Mouse (Mus musculus): ENCODE results near the gene Galk1.

Galk1 gene

DNA sequence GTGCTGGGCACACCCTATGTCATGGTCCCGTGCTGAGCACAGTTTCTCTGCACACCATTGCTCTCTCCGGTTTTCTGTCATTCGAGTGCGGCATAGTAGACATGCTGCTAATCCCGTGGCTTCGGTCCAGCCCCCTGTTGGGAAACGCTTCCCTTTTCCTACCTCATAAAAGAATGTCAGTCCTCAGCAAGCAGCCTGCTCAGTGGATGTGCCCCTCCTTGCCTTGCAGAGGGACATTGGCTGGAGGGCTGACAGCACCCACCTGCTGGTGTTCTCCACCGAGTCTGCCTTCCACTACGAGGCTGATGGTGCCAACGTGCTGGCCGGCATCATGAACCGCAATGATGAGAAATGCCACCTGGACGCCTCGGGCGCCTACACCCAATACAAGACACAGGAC, 30.0 kb downstream of the Galk1 start:
- DNase-seq (ENCODE audit: low spot score), result no peak

DNA sequence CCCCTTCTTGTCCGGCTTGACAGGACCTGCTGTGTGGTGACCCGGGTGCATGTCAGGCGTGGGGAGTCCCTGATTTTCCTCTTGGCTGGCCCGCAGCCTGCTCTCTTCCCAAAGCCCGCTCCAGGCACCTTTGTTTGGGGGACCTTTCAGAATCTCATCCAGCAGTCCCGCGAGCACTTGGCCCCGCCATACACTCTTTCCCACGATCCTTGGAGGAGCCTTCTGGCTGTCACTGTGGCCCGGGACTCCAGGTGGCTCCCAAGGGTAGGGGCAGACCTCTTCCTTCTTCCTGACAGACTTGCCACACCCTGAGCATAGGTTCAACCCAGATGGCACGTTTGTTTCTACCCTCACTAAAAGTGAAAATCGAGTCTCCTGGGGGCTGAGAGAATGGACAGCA, 37.0 kb downstream of the Galk1 start:
- no peak for DNase-seq (ENCODE audit: low spot score)

DNA sequence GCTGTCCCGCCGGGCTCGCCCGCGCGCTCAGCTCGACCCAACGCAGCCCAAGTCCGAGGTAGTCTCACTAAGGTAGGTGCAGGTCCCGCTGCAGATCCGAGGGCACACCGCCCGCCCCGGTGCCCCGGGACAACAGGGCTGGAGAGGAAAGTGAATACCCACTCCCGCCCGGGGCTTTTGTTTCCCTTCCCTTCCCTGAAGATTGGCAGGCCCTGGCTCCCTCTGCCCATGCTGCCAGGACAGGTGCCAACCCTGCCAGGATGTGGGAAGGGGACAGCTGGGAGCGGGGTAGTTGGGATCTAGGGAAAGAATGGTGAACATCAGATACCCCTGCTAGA, 37.5 kb downstream of the Galk1 start:
- no peak for DNase-seq (ENCODE audit: low spot score)

DNA sequence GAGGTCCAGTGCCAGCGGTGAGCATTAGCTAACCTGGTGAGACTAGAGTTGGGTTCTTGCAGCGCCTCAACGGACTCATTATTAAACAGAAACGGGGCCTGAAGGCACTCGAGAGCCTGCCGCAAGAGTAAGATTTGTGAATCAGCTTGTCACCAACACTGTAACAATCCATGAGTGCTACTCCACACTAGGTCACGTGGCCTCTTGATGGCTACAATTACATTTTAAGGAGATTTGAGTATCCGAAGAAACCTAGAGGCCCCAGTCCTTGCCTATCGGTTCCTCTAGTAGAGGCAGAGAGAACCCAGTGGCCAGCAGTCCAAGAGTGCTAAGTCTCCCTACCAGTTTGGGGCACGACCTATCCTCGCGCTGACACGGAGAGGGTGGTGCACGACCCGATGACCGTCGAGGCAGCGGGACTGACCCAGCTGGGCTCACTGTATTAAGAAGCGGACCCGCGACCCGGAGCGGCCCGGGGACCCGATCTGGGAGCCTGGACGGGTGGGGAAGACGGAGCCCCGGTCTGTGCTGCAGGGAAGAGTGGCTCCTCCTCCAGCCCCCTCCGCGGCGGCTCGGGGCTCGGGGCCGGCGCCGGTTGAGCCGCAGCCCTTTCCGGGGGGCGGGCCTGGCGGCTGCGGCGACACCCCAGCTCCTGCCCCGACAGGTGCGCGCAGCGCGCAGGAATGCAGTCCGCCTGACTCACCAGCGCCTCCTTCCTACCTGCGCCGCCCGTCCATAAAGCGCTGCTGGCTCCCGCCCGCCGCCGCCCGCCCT, 38.0 kb downstream of the Galk1 start, which contains the start of gene Itgb4:
Gene Itgb4, plus strand, starts transcription at position 401 of the 774 bp plus-strand sequence.
- DNase-seq (ENCODE audit: low spot score), result peak; percentile 38

DNA sequence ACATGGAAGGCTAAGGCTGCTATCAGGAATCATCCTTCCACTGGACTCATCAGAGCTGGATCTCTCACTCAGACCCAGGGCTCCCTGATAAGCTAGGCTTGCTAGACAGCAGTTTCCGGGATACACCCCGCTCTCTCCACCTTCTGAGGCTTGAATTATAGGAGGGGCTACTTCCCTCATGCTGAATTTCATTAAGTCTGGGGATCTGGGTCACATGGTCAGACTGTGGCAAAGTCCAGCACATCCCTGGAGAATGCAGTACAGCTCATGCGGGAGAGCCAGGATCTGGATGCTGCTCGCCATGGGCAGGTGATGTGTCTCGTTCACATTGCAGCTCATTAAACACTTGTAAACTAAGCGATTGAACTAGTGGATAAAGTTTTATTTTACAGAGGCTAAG, 41.5 kb downstream of the Galk1 start:
- DNase-seq (ENCODE audit: low spot score), result no peak

DNA sequence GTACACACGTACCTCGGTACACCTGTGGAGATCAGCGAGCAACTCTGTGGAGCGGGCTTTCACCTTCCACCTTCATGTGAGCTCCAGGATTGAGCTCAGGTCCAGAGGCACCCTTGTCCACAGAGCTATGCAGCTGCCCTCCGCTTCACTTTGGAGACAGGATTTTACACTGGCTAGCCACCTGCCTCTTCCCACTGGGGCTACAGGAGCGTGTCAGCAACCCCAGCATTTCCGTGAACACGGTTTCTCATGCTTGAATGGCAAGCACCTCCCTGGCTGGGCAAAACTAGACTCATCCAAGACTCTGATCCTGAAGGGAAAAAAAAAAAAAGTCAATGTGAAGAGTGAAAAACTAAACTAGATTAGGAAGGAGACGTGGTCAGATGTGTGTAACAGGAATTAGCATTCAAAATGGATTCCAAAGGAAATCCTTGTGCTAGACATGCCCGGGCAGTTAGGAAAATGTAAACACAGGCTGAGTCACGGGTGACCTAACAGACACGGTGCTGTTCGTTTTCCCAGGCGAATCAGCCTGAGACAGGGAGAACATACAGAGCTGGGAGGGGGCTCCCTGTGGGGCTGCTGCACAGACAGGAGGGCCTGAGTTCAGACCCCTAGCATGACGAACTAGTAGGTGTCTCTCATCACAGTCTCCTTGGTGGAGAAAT, 42.4 kb downstream of the Galk1 start:
- no peak for DNase-seq (ENCODE audit: low spot score)

DNA sequence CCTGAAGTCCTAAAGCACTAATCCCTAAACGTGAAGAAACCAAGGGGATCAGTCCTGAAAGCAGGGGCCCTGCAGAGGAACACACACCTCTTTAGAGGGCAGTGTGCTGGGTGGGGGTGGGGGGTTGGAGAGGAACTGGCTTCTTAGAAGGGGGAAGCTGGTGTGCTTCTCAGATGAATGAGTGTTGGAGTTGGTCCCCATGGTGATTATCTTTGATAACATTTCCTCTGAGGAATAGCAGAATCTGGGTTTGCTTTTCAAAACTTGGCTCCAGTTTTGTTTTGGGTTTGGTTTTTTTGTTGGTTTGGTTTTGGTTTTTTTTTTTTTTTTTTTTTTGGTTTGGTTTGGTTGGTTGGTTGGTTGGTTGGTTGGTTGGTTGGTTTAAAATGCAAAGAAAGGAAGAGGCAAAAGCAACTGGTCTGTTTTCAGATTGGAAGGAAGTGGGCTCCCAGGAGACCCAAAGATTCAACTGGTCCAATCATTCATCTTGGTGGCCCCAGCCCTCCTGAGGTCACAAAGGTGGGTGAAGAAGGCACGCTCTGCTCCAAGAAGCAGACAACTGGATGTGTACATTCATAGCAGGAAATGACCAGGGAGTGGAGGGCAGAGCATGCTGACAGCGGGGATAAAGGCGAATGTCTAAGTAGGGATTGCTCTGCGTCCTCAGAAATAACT, 43.7 kb downstream of the Galk1 start:
- DNase-seq (ENCODE audit: low spot score), result no peak

DNA sequence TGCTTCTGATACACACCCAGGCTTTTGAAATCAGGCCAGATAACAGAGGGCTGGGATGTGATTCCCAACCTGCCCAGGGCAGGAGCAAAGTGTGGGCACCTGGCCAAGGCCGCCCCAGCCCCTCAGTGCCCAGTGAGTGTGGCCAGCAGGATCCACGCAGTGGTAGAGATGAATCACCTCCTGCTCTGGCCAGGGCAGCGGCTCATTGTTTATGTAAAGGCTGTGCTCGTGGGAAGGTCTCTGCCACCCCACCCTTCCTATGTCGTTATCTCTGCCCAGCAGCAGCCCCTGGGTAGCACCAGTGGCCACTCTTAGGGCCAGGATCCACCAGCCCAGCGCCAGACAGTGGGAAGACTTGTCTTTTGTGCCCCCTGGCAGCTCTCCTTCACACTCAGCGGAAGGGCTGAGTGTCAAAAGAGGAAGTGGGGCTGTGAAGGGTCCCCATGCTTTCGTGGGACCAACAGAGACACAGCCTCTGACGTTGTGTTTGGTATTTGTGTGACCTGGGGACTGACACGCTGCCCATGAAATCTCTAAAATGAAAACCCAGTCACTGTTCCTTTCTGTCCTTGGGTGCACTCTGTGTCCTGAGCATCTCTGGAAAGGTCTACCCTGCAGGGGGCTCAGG, 47.4 kb downstream of the Galk1 start:
- peak; percentile 49 for DNase-seq (ENCODE audit: low spot score)

DNA sequence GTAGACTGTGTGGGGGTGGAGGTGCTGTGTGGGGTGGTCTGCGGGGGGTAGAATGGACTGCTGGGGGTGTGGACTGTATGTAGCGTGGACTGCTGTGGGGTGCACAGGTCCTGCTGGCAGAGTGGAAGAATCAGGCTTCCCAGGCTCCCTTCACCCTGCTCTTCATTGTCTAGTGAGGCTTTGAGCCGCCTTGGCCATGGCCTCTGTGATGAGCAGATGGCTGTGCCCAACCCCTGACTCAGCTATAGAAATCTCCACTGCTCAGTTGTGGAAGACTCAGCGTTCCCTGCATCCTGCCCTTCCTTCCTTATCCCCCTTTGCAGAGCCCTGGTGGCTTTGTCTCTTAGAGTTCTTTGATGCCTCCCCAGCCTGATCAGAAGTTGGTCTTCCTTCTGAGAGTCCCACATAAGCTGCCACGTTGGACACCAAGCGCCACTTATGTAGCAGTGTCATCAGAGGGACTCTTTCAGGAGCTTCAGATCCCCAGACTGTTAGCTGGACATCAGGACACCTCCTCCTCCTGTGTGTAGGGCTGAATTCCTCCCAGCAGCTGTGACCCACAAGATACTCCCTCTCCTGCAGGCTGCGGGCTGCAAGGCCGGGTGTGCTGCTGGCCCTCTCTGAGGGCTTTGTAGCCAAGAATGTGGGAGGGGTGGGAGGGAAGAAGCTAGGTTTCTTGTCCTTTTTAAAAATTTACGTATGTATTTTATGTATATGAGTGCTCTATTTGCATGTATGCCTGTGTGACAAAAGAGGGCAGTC, 49.7 kb downstream of the Galk1 start:
- DNase-seq (ENCODE audit: low spot score), result no peak

DNA sequence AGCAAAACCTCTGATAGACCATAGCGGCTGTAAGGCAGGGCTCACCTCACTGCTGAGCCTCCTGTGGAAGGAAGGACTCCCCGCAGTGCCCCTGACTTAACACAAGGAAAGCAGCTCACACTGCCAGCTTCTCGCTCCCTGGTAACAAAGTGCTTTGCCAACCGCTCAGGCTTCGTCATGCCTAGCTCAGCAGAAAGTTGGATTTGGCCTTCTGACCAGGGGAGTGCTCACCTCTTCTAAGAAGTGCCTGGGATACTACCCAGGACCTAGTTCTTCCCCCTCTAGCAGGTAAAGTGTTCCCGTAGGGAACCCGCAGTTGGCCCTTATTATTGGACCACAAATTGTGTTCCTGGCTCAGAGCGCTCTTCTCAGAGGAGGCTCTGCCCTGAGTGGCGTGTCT, 53.5 kb downstream of the Galk1 start:
- no peak for DNase-seq (ENCODE audit: low spot score)
